Mouse (Mus musculus): Measurements from ENCODE around the gene Poldip2.

- TF ChIP-seq CTCF (IDR thresholded peaks at IDR 0.05; ENCODE audit: low read depth) = peak; percentile 22; the same call in 1 of the 2 replicates
- TF ChIP-seq EP300 (IDR thresholded peaks at IDR 0.05; ENCODE audit: low read depth) = no peak
These were observed 32.6 kb downstream of the Poldip2 start for GRCm38 (mm10) chr11:78544449-78545111.

Measured in liver, postnatal 0 days (tissue).